Mouse (Mus musculus) embryonic facial prominence, embryonic 13.5 days (tissue): Measurements from ENCODE around the gene Spata16. TPM values are rescaled to one million over a fixed set of nuclear protein-coding genes. Genes with fewer than 3 reads are reported as not detected.

Experiments
- ATAC-seq: fragments of 200-750 bp; cut with Nextera tagmentation; 2 replicates; pipeline ENCODE4 v1.8.0; 2017; ENCODE audit warnings: low read depth; ENCODE audit not compliant: insufficient number of reproducible peaks, insufficient read depth, low FRiP score, low TSS enrichment
- H3K27ac ChIP-seq: fragments of 300-500 bp; sonication (generic); 2 replicates; pipeline ENCODE4 v1.5.1; 2015; ENCODE audit warnings: moderate library complexity, mild to moderate bottlenecking, inconsistent platforms
- H3K27me3 ChIP-seq: fragments of 300-500 bp; sonication (generic); 2 replicates; pipeline ENCODE4 v1.6.1; 2015; ENCODE audit warnings: mild to moderate bottlenecking, inconsistent platforms
- H3K36me3 ChIP-seq: fragments of 300-500 bp; sonication (generic); 2 replicates; pipeline ENCODE4 v1.6.1; 2015; ENCODE audit warnings: mild to moderate bottlenecking, inconsistent platforms
- H3K4me1 ChIP-seq: fragments of 300-500 bp; sonication (generic); 2 replicates; pipeline ENCODE4 v1.6.1; 2015; ENCODE audit warnings: inconsistent platforms
- H3K4me2 ChIP-seq: fragments of 300-500 bp; sonication (generic); 2 replicates; pipeline ENCODE4 v1.6.1; 2015; ENCODE audit warnings: moderate library complexity, mild to moderate bottlenecking, inconsistent platforms
- H3K4me3 ChIP-seq: fragments of 300-500 bp; sonication (generic); 2 replicates; pipeline ENCODE4 v1.5.1; 2015; ENCODE audit warnings: mild to moderate bottlenecking, inconsistent platforms
- H3K9ac ChIP-seq: fragments of 300-500 bp; sonication (generic); 2 replicates; pipeline ENCODE4 v1.6.1; 2015; ENCODE audit warnings: mild to moderate bottlenecking, inconsistent platforms
- H3K9me3 ChIP-seq: fragments of 300-500 bp; sonication (generic); 2 replicates; pipeline ENCODE4 v1.6.1; 2016; ENCODE audit warnings: inconsistent platforms
- WGBS: fragments of 180-500 bp; shearing (Covaris S2); methylation state at CpG from one replicate; pipeline ENCODE4 v1.1.7; 2015; ENCODE audit warnings: mixed read lengths; 5-methylcytosine and 5-hydroxymethylcytosine counted together
- polyA plus RNA-seq: library from polyadenylated mRNA; unstranded; fragments of >200 nt; fragmentation: Nextera tagmentation; extraction: Ambion mirVana; gene quantifications from 2 replicates; pipeline ENCODE4 v1.2.1, GENCODE M21; 2015

Gene Spata16
- polyA plus RNA-seq, 1 experiment from 2014 or later, result not detected

DNA sequence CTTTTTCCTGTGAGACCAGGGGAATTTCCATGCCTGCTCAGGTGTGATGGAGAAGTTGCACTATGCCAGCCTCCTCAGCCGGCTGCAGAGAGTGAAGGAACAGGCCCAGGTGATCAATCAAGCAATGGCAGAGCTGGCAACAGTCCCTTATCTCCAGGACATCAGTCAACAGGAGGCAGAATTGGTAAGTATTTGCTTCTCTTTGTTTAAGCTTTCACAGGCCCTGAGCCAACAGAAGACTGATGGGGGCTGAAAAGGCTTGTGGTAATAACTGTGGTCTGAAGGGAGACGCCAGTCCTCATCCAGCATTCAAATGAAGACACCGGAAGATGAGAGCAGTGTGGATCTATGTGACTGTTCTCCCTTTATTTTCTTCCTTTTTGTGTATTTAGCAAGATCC is 286.8 kb downstream of the Spata16 start:
- H3K4me2 ChIP-seq, result no peak overlapping the region
- 77% methylated on average over 3 of the region's 3 CpGs for WGBS
- no peaks in the 10 kb centered on the region for H3K9me3 ChIP-seq
- no peaks in the 10 kb centered on the region for H3K27me3 ChIP-seq
- no peak overlapping the region for H3K4me3 ChIP-seq
- H3K27ac ChIP-seq, result no peak overlapping the region
- no peak overlapping the region for H3K9ac ChIP-seq
- no peaks in the 10 kb centered on the region for H3K36me3 ChIP-seq
- no peaks in the 10 kb centered on the region for H3K4me1 ChIP-seq
- no peak for ATAC-seq

DNA sequence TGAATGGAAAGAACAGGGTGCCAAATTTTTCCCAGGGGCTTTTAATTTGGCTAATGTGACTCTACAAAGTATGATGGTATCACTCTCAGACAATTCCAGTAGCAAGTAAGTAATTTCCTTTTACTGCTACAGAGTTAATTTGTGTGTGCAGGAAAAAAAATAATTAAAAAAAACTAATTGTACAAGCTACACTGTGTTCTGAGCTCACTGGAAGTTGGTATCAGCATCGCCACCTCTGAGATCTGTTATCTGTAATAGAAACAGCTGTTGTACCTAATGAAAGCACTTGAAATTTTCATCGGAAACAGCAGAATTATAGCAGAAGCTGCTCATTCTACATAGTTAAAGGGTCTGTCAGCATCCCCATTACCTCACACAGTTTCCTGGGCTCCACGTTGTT is 295.7 kb downstream of the Spata16 start:
- no peaks in the 10 kb centered on the region for H3K9me3 ChIP-seq
- no peak for ATAC-seq
- no peak overlapping the region for H3K9ac ChIP-seq
- H3K27ac ChIP-seq, result no peak overlapping the region
- H3K36me3 ChIP-seq, result no peaks in the 10 kb centered on the region
- no peaks in the 10 kb centered on the region for H3K27me3 ChIP-seq
- H3K4me2 ChIP-seq, result no peak overlapping the region
- H3K4me3 ChIP-seq, result no peak overlapping the region
- WGBS, result 87% methylated on average over 3 of the region's 3 CpGs
- no peaks in the 10 kb centered on the region for H3K4me1 ChIP-seq

DNA sequence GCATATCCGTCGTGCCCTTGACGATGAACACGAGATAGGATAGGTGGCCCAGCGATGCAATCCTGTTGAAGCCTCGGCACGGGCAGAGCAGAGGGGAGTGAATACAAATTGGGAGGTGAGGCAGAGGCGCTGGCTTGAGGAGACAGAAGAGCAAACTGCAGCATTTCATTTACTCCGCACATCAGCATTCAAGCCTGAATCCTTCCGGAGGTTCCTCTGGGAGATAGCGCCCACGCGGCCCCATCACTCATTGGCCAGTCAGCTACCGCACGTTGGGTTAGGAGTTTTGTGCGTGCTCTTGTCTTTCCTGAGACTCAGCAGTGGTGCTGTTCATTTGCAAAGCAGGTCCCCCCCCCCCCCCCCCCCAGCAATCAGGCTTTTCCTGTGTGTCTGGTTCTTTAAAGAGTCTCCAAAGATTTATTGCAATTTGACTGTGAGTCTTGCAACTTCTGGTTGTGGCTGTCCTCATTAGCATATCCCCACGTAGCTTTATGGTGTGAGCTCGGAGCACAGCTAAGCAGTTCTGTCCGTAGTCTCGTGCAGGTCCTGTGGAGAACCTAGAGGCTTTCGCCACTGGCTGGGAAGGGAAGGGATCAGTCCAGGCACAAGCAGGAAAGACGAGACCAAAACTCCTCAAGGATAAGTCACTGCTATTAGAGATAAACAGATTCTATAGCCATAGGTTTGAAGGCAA is 299.6 kb downstream of the Spata16 start:
- no peak overlapping the region for H3K27ac ChIP-seq
- no peaks in the 10 kb centered on the region for H3K4me1 ChIP-seq
- 73% methylated on average over 22 of the region's 22 CpGs for WGBS
- no peak overlapping the region for H3K9ac ChIP-seq
- H3K36me3 ChIP-seq, result no peaks in the 10 kb centered on the region
- H3K4me2 ChIP-seq, result no peak overlapping the region
- H3K27me3 ChIP-seq, result no peaks in the 10 kb centered on the region
- no peaks in the 10 kb centered on the region for H3K9me3 ChIP-seq
- H3K4me3 ChIP-seq, result no peak overlapping the region
- no peak for ATAC-seq

DNA sequence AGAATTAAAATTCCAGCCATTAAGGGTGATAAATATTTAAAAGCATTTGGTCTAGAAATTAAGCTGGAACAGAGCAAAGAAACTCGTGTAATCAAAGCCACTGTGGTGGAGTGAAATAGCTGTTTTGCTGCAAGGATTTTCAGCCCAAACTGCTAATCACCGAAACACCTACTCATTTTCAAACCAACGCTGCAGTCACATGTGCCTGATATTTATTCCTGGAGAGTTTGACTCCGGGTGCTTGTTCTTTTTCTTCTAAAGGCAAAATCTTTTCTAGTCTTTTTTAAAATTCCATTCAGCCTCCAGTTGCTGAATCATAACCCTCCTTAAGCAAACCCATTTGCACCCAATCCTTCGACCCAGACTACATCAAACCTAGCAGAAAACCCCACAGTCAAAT is 329.4 kb downstream of the Spata16 start:
- WGBS, result 68% methylated on average over 5 of the region's 5 CpGs
- Histone ChIP-seq H3K4me1 (peaks cover 6% of the 10 kb centered on the region; the same call in 1 of the 2 replicates), H3K4me2 (no peak overlapping the region), H3K9me3 (no peaks in the 10 kb centered on the region), H3K27me3 (no peaks in the 10 kb centered on the region), H3K4me3 (no peak overlapping the region), H3K9ac (no peak overlapping the region), H3K36me3 (no peaks in the 10 kb centered on the region), H3K27ac (no peak overlapping the region)
- ATAC-seq, result no peak

DNA sequence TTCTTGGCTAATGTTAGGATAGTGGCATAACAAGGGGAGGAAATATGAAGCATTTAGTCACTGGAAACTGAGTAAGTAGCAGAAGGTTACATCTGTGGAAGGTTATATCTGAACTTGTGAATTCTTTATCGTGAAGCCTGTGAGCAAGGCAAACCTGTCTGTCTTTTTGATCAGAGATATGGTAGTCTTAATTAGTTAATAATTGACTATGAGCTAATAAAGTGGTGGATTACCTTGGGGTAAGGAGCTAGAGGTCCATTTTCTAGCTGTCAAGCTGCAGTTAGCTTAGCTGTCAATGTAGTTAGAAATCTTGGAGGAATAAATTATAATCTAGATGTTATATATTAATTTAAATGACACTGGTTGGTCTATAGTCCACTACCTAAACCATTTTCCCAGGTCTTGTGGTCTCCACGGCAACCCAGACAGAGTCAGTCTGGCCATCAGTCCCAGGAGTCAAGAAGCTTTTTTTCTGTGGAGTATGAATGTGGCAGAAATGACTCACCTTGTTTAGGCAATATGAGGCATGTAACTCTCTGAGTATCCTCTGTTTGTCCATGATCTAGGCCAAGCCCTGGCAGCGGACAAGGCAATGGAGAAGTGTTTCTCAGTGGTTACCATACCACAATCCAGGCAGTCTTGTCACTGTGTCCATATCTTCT is 331.6 kb downstream of the Spata16 start:
- Histone ChIP-seq H3K9ac (no peak overlapping the region), H3K4me1 (peaks cover 6% of the 10 kb centered on the region; the same call in 1 of the 2 replicates), H3K27ac (no peak overlapping the region), H3K27me3 (no peaks in the 10 kb centered on the region), H3K36me3 (no peaks in the 10 kb centered on the region), H3K4me3 (no peak overlapping the region), H3K4me2 (no peak overlapping the region), H3K9me3 (no peaks in the 10 kb centered on the region)
- 91% methylated on average over 3 of the region's 3 CpGs for WGBS
- no peak for ATAC-seq

DNA sequence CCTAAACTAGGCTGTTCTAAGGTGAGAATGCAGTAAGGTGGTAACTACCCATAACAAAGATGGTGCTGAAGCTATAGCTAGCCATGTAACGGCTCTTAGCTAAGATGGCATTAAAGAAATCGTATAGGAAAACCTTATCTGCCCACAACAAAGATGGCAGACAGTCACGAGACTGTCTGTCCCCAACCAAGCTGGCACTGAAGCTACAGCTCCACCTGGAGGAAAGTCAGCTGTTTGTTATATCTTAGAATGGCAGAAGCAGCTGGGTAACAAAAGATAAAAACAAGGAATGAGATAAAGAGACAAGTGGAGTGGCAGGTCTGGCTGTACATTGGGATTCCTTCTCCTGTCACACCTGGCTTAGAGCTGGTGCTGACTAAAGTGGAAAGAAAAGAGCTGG is 333.1 kb downstream of the Spata16 start:
- Histone ChIP-seq H3K9ac (no peak overlapping the region), H3K4me3 (no peak overlapping the region), H3K27ac (no peak overlapping the region), H3K4me1 (peaks cover 6% of the 10 kb centered on the region; the same call in 1 of the 2 replicates), H3K27me3 (no peaks in the 10 kb centered on the region), H3K36me3 (no peaks in the 10 kb centered on the region), H3K4me2 (no peak overlapping the region), H3K9me3 (no peaks in the 10 kb centered on the region)
- ATAC-seq, result no peak
- 87% methylated on average over 3 of the region's 3 CpGs for WGBS

DNA sequence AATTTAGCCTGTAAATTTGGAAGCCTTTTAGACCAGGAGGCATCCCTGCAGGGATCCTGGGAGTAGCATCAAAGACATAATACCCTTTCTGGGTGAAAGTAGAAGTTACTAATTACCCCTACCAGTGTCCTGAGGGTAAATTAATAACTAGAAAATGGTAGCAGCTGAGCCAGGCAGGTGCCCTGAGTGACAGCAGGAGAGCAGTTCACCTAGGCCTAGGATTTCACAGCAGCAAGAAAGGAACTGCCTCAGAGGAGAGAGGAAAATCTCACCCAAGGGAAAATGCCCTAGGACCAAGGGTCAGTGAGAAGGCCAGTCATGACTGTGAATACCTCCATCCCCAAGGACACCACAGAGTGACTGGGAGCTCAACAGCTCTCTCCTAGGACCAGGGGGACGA is 333.9 kb downstream of the Spata16 start:
- H3K4me2 ChIP-seq, result no peak overlapping the region
- H3K27ac ChIP-seq, result no peak overlapping the region
- H3K4me3 ChIP-seq, result no peak overlapping the region
- peaks cover 6% of the 10 kb centered on the region; the same call in 1 of the 2 replicates for H3K4me1 ChIP-seq
- WGBS, result 36% methylated on average over 1 of the region's 1 CpGs
- no peaks in the 10 kb centered on the region for H3K27me3 ChIP-seq
- no peaks in the 10 kb centered on the region for H3K9me3 ChIP-seq
- H3K9ac ChIP-seq, result no peak overlapping the region
- no peaks in the 10 kb centered on the region for H3K36me3 ChIP-seq
- ATAC-seq, result no peak

DNA sequence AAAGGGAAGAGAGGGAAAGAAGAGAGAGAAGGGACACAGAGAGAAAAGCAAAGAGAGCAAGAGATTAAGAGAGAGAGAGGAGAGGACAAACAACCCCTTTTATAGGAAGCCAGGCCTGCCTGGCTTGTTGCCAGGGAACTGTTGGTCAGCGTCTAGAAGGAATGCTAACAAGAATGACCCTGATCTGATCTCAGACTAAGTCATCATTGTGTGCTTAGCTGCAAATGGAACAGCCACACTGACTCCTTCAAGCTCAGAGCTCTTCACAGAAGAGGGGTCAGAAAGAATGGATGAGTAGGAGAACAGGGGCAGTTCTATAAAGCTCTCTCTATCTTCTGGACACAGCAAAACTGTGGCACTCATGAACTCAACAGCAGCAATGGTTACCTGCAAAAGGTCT is 334.7 kb downstream of the Spata16 start:
- H3K4me2 ChIP-seq, result no peak overlapping the region
- no peaks in the 10 kb centered on the region for H3K9me3 ChIP-seq
- ATAC-seq, result no peak
- 27% methylated on average over 1 of the region's 1 CpGs for WGBS
- no peak overlapping the region for H3K9ac ChIP-seq
- H3K36me3 ChIP-seq, result no peaks in the 10 kb centered on the region
- peaks cover 6% of the 10 kb centered on the region; the same call in 1 of the 2 replicates for H3K4me1 ChIP-seq
- H3K4me3 ChIP-seq, result no peak overlapping the region
- H3K27me3 ChIP-seq, result no peaks in the 10 kb centered on the region
- H3K27ac ChIP-seq, result no peak overlapping the region

DNA sequence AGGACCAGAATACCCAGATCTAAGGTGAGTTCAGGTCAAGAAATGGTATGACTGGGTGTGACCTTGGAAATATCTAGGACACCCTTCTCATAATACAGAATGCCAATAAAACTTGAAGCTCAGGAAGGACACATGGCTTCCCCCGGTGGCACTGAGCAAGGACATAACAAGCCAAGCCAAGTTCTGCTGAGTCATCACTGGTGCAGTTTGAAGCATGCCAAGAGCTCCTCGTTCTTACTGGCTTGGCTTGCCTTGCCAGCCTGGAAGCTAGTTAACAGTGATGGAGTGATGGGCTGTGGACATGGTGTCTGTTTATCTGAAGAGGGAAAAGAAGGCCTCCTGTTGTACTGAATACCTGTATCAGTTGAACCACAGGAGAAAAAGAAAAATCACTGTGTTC is 342.2 kb downstream of the Spata16 start:
- H3K27me3 ChIP-seq, result no peaks in the 10 kb centered on the region
- no peak overlapping the region for H3K4me3 ChIP-seq
- no peaks in the 10 kb centered on the region for H3K9me3 ChIP-seq
- WGBS, result 82% methylated on average over 2 of the region's 2 CpGs
- H3K4me2 ChIP-seq, result no peak overlapping the region
- H3K27ac ChIP-seq, result no peak overlapping the region
- H3K9ac ChIP-seq, result no peak overlapping the region
- H3K36me3 ChIP-seq, result no peaks in the 10 kb centered on the region
- ATAC-seq, result no peak
- peaks cover 6% of the 10 kb centered on the region; the same call in 1 of the 2 replicates for H3K4me1 ChIP-seq

DNA sequence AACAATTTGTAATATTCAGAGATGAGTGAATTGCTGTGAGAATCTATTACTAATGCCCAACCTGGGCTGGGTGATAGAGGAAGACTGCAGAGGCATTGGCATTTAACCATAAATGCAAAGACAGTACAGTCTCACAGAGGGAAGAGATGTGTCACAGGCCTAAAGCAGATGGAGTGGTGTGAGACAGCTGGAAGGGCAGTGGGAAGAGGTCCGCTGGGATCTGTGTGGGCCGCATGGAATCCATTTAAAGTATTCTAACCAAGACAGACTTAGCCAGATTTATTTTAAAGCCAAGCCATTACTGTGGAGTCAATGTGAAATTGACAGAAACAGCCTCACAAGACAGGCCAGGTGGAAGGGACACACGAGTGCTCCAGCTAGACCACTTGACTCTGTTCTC is 343.0 kb downstream of the Spata16 start:
- no peaks in the 10 kb centered on the region for H3K36me3 ChIP-seq
- 78% methylated on average over 3 of the region's 3 CpGs for WGBS
- H3K4me1 ChIP-seq, result peaks cover 6% of the 10 kb centered on the region; the same call in 1 of the 2 replicates

DNA sequence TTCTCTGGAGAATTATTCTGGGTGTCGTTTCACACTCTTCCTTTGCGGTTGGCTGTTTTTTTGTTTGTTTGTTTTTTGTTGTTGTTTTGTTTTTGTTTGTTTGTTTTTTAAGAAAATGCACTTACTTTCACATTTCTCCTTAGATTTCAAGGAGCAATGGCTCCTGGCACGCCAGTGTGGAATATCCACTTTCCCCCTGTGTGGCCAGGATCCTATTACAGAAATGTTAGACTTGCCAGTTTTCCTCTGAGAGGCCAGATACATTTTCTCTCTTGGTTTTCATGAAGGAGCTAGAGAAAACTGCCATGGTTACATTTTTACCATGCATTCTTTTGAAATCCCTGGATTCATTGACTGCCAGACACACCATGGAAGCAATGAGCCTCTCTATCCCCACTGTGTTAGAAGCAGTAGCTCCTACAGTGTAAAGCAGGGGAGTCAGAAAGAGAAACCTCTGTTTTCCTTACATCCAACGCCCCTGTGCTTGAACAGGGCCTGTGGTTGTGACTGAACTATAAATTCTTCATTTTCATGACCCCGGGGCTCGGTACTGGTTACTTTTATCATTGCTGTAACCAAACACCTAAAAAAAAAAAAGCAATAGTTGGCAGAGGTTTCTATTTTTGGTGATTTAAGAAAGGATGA is 344.7 kb downstream of the Spata16 start:
- H3K27ac ChIP-seq, result peak overlapping the region; percentile 68

More for the DNA sequence above, 343.0 kb downstream of the Spata16 start:
- Histone ChIP-seq H3K27ac (no peak overlapping the region), H3K4me3 (no peak overlapping the region), H3K9me3 (no peaks in the 10 kb centered on the region), H3K27me3 (no peaks in the 10 kb centered on the region), H3K4me2 (no peak overlapping the region), H3K9ac (no peak overlapping the region)
- ATAC-seq, result no peak

DNA sequence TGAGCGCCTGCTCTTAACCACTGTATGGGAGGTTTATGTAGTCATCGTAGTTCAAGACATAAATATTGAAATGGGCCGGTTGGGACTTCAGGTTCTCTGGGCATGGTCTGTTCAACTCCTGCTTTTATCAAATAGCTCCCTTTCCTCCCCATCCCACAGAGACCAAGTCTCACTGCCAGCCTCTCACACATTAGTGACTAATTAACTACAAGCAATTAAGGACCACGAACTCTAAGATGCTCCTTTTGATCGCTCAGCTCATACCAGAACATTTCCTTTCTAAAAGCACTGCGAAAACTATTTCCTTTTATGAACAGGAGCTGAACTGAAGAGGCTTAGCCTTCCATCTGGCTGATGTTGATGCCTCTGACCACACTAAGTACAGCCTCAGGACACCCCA is 346.3 kb downstream of the Spata16 start:
- no peak overlapping the region for H3K4me2 ChIP-seq
- WGBS, result 87% methylated on average over 6 of the region's 6 CpGs
- no peaks in the 10 kb centered on the region for H3K9me3 ChIP-seq
- ATAC-seq, result no peak
- H3K9ac ChIP-seq, result no peak overlapping the region
- H3K4me3 ChIP-seq, result no peak overlapping the region
- no peaks in the 10 kb centered on the region for H3K27me3 ChIP-seq
- H3K36me3 ChIP-seq, result no peaks in the 10 kb centered on the region
- H3K27ac ChIP-seq, result no peak overlapping the region
- peaks cover 6% of the 10 kb centered on the region; the same call in 1 of the 2 replicates for H3K4me1 ChIP-seq

More for the DNA sequence above, 344.7 kb downstream of the Spata16 start:
- H3K27me3 ChIP-seq, result no peaks in the 10 kb centered on the region
- no peaks in the 10 kb centered on the region for H3K36me3 ChIP-seq
- H3K9ac ChIP-seq, result no peak overlapping the region
- H3K4me2 ChIP-seq, result no peak overlapping the region
- WGBS, result 61% methylated on average over 6 of the region's 6 CpGs
- no peaks in the 10 kb centered on the region for H3K9me3 ChIP-seq
- ATAC-seq, result no peak
- H3K4me1 ChIP-seq, result peaks cover 6% of the 10 kb centered on the region; the same call in 1 of the 2 replicates
- H3K4me3 ChIP-seq, result no peak overlapping the region
